Mouse (Mus musculus): ENCODE measurements at regions not wholly inside any gene's neighbourhood (a gene's known extent, or its start where the extent isn't known, plus 50 kb on each side); places are given as distances from the start of the nearest gene placed in this dataset.

DNA sequence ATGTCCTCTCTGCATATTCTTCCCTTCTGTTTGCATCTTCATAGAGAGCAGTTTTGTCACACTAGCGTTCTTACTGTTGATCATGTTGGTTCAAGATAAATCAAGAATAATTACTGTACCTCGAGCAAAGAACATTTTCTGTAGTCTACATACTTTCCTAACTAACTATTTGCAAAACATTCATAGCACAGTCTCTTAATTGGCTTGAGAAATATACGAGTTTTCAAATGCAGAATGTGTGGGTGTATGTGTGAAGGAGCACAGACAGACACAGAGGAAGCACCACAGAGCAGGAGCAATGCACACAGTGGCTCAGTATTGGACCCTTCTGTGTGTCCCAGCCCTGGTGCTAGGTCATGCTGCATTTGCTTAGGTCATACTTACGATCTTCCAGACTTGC is 322.7 kb upstream of the 4931417E11Rik start:
- DNase-seq (ENCODE audit: low spot score in 2 of 2), result peak; percentile 7 to 20

DNA sequence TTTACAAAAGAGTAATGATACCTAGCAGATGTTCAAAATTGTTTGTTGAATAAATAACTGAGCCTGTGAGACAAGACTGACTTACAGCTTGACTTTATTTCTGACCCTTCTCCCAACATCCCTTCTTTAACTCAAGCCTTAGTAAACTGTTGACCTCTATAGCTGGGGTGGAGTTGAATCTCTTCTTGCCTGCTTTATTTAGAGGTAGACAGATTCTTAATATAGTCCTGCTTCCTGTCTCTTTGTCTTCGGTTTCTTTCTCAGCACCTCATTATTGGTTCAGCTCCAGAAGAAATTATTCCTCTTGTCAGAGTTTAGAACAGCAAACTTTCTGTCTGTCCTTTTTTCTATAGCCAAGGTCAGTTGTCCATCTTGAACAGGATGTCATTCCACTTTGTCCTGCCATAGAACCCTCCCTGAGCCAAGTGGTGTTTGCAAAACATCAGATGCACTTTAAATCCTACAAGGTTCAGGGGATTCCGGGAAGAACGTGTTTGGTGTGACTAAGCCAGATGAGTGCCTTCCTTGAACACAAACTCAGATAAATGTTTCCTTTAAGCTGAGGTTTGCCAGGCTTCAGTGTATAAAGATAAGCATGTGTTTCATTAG is 286.8 kb upstream of the 4931417E11Rik start:
- no peak for DNase-seq (ENCODE audit: low spot score in 2 of 2)
